ENCODE assay signal across 8 mouse cellular contexts in the genomic region with DNA sequence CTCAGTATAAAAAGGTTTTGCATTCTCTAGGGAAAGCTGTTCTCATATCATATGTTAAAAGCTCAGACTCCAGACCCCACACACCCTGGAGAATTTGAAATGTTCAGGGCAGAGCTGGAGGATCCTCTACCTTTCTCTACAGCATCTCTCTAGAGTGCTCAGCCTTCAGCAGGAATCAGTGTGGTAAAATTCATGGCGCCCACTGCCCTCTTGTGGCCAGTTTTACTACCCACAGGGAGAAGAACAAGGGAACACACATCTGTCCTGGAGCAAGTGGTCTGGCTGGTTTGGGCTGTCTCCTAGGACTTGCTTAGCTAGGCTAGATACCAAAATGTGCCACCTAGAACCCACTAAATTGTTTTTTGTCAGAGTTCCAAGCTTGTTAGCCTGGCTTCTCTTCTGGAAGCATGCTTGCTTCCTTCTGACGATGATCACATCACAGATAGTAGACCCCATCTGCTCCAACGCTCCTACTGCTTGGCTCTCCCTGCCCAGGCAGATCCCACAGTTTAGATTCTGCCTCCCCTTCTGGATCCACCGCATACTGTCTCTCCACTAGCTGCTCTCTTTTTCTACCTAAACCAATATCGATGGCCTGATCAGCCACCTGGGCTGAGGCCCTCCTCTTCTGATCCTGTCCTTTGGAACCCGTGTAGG. TPM values are rescaled to one million over a fixed set of nuclear protein-coding genes. Genes with fewer than 3 reads are reported as not detected.
A peak's percentile ranks its signal among the peaks of the same experiment; 100 is the strongest.
DNase-seq lines count a peak whose midpoint lies in the region; ATAC-seq and TF ChIP-seq lines count a peak whose summit lies in the region.

No protein-coding gene starts in this region.

- H3K9ac ChIP-seq in limb, embryonic 11.5 days (ENCODE audit: low read length) = no peak overlapping the region
- no peak overlapping the region for H3K9ac ChIP-seq in midbrain, embryonic 15.5 days

- no peak overlapping the region for H3K4me3 ChIP-seq in embryonic facial prominence, embryonic 10.5 days
- no peak overlapping the region for H3K4me3 ChIP-seq in kidney, adult 2 months (ENCODE audit: insufficient read depth, low read depth, low read length)
- no peak overlapping the region for H3K4me3 ChIP-seq in limb, embryonic 11.5 days (ENCODE audit: low read depth, low read length)
- no peak overlapping the region for H3K4me3 ChIP-seq in midbrain, embryonic 15.5 days
- H3K4me3 ChIP-seq in spleen, adult 2 months (ENCODE audit: extremely low read depth, insufficient read depth, insufficient read length) = no peak overlapping the region

- no peak overlapping the region for H3K27ac ChIP-seq in embryonic facial prominence, embryonic 10.5 days (replicated peaks)
- no peak overlapping the region for H3K27ac ChIP-seq in kidney, adult 2 months (ENCODE audit: insufficient read depth, low read depth, low read length)
- no peak overlapping the region for H3K27ac ChIP-seq in limb, embryonic 11.5 days (replicated peaks; ENCODE audit: low read depth, low read length)
- H3K27ac ChIP-seq in midbrain, embryonic 15.5 days = no peak overlapping the region
- H3K27ac ChIP-seq in spleen, adult 2 months (ENCODE audit: insufficient read depth, low read length) = no peak overlapping the region

- TF ChIP-seq CTCF in kidney, adult 2 months (conservative IDR thresholded peaks at IDR 0.05; ENCODE audit: insufficient read depth, insufficient read length, low read depth, low read length) = peak; percentile 94
- TF ChIP-seq CTCF in spleen, adult 2 months (IDR thresholded peaks at IDR 0.05; ENCODE audit: extremely low read depth, insufficient read depth, insufficient read length, insufficient replicate concordance) = peak; percentile 70; the same call in 1 of the 2 replicates

- no peaks in the 10 kb centered on the region for H3K27me3 ChIP-seq in embryonic facial prominence, embryonic 10.5 days (replicated peaks; ENCODE audit: low read depth, poor library complexity, severe bottlenecking)
- no peaks in the 10 kb centered on the region for H3K27me3 ChIP-seq in kidney, adult 2 months (replicated peaks; ENCODE audit: control insufficient read depth, insufficient read depth, low read length)
- no peaks in the 10 kb centered on the region for H3K27me3 ChIP-seq in limb, embryonic 11.5 days (ENCODE audit: control insufficient read depth, insufficient read depth, low read length)
- no peaks in the 10 kb centered on the region for H3K27me3 ChIP-seq in midbrain, embryonic 15.5 days (replicated peaks)
- no peaks in the 10 kb centered on the region for H3K27me3 ChIP-seq in spleen, adult 2 months (ENCODE audit: control insufficient read depth, insufficient read depth, low read length)

- no peak overlapping the region for H3K4me2 ChIP-seq in limb, embryonic 11.5 days (ENCODE audit: low read depth, severe bottlenecking)
- no peak overlapping the region for H3K4me2 ChIP-seq in midbrain, embryonic 15.5 days

- no peaks in the 10 kb centered on the region for H3K4me1 ChIP-seq in embryonic facial prominence, embryonic 10.5 days
- no peaks in the 10 kb centered on the region for H3K4me1 ChIP-seq in kidney, adult 2 months (ENCODE audit: control insufficient read depth, insufficient read depth, low read length)
- peaks cover 7% of the 10 kb centered on the region; the same call in 1 of the 2 replicates for H3K4me1 ChIP-seq in limb, embryonic 11.5 days (ENCODE audit: control insufficient read depth, insufficient read depth, low read length)
- H3K4me1 ChIP-seq in midbrain, embryonic 15.5 days = no peaks in the 10 kb centered on the region
- H3K4me1 ChIP-seq in spleen, adult 2 months (ENCODE audit: control insufficient read depth, insufficient read depth, insufficient read length) = no peaks in the 10 kb centered on the region

- DNase-seq in 416B (ENCODE audit: low read depth) = peak; percentile 56
- peak; percentile 86 for DNase-seq in adrenal gland, postnatal 14 days
- DNase-seq in embryonic facial prominence, embryonic 10.5 days (ENCODE audit: low spot score) = peak; percentile 83
- peak; percentile 66 to 88 for DNase-seq in heart, adult 18-20 months
- peak; percentile 72 for DNase-seq in kidney, adult 2 months
- peak; percentile 89 for DNase-seq in limb, embryonic 11.5 days (ENCODE audit: low spot score)
- DNase-seq in spleen, adult 2 months (ENCODE audit: low read depth in 1 of 2, low spot score in 2 of 2) = peak; percentile 30 to 56

- no peaks in the 10 kb centered on the region for H3K9me3 ChIP-seq in embryonic facial prominence, embryonic 10.5 days
- H3K9me3 ChIP-seq in limb, embryonic 11.5 days (ENCODE audit: control insufficient read depth, low read length) = no peaks in the 10 kb centered on the region
- no peaks in the 10 kb centered on the region for H3K9me3 ChIP-seq in midbrain, embryonic 15.5 days

- TF ChIP-seq POLR2A in kidney, adult 2 months (IDR thresholded peaks at IDR 0.05; ENCODE audit: low read depth, low read length) = no peak
- TF ChIP-seq POLR2A in spleen, adult 2 months (IDR thresholded peaks at IDR 0.05; ENCODE audit: low read depth, low read length) = no peak

- H3K36me3 ChIP-seq in embryonic facial prominence, embryonic 10.5 days (replicated peaks) = no peaks in the 10 kb centered on the region
- H3K36me3 ChIP-seq in kidney, adult 2 months (ENCODE audit: control insufficient read depth, insufficient read depth, low read length) = no peaks in the 10 kb centered on the region
- no peaks in the 10 kb centered on the region for H3K36me3 ChIP-seq in limb, embryonic 11.5 days (ENCODE audit: control insufficient read depth, insufficient read depth, low read length)
- H3K36me3 ChIP-seq in midbrain, embryonic 15.5 days (replicated peaks) = no peaks in the 10 kb centered on the region
- no peaks in the 10 kb centered on the region for H3K36me3 ChIP-seq in spleen, adult 2 months (ENCODE audit: control insufficient read depth, insufficient read depth, low read length)

- peak; percentile 78; the same call in 1 of the 2 replicates for ATAC-seq in limb, embryonic 11.5 days (ENCODE audit: insufficient number of reproducible peaks, low FRiP score, low TSS enrichment, low read depth)
- peak; percentile 92 for ATAC-seq in midbrain, embryonic 15.5 days (replicated peaks)

- WGBS in embryonic facial prominence, embryonic 10.5 days = 67% methylated on average over 6 of the region's 6 CpGs
- 67% methylated on average over 6 of the region's 6 CpGs for whole genome bisulfite sequencing in kidney, adult 2 months
- 69% methylated on average over 6 of the region's 6 CpGs for WGBS in limb, embryonic 11.5 days
- WGBS in midbrain, embryonic 15.5 days = 65% methylated on average over 6 of the region's 6 CpGs
- WGBS in spleen, adult 2 months = 71% methylated on average over 6 of the region's 6 CpGs

RNA-seq across cellular contexts. Expression of a gene that starts 31.3 kb away (rescaled TPM):
- total RNA-seq in adrenal gland, postnatal 14 days (2021) = 163 and 175 TPM in 2 replicates
- polyA plus RNA-seq in embryonic facial prominence, embryonic 10.5 days (2016; fragmentation: Nextera tagmentation; extraction: Ambion mirVana) = 6.4 and 7.0 TPM in 2 replicates
- 10 to 100 TPM; 12.5 to 13.1 TPM for total RNA-seq in heart, adult 18-20 months (2021)
- 1.9 TPM in 2 replicates for polyA plus RNA-seq in kidney, adult 2 months (2012; rRNA removed)
- polyA plus RNA-seq in limb, embryonic 11.5 days (2014; fragmentation: Nextera tagmentation; extraction: Ambion mirVana) = 10.1 and 10.8 TPM in 2 replicates
- 8.6 and 8.8 TPM in 2 replicates for polyA plus RNA-seq in midbrain, embryonic 15.5 days (2015; fragmentation: Nextera tagmentation; extraction: Ambion mirVana)
- polyA plus RNA-seq in spleen, adult 2 months (2012; rRNA removed) = 0.39 and 0.49 TPM in 2 replicates
